8 mouse cellular contexts compared by ENCODE assay signal in the genomic region with DNA sequence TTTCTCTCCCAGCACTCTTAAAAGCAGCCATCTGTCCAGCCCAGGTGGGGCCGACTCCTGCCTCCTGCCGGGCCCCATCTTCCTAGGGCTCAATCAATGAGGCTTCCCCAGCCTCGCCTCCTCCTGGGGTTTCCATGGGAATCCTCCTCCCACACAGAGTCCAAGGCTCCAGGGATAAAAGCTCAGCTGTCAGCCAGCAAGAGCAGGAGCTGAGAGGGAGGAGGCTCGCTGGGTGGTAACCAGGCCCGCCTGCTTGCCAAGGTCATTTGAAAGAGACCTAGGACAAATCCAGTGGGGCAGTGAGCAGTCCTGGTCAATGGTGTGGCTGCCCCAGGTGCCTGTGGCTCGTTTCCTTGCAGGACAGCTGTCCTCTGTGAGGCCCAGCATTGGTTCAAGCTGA. TPM values are rescaled to one million over a fixed set of nuclear protein-coding genes. Genes with fewer than 3 reads are reported as not detected.
DNase-seq lines count a peak whose midpoint lies in the region; ATAC-seq and TF ChIP-seq lines count a peak whose summit lies in the region.

No protein-coding gene starts in this region.

- no peak overlapping the region; the same call in 1 of the 2 replicates for H3K4me2 ChIP-seq in stomach, embryonic 14.5 days (replicated peaks; ENCODE audit: low read depth, low read length)
- H3K4me2 ChIP-seq in stomach, postnatal 0 days (replicated peaks; ENCODE audit: low read depth): no peak overlapping the region
- H3K4me2 ChIP-seq in neural tube, embryonic 13.5 days: peak overlapping the region; percentile 77

- H3K36me3 ChIP-seq in stomach, embryonic 14.5 days (ENCODE audit: control insufficient read depth, insufficient read depth, low read length): no peaks in the 10 kb centered on the region
- H3K36me3 ChIP-seq in stomach, postnatal 0 days (ENCODE audit: control insufficient read depth, insufficient read depth, low read length): no peaks in the 10 kb centered on the region
- H3K36me3 ChIP-seq in neural tube, embryonic 13.5 days: peaks cover 15% of the 10 kb centered on the region

- peaks cover 20% of the 10 kb centered on the region for H3K4me1 ChIP-seq in stomach, embryonic 14.5 days (ENCODE audit: control insufficient read depth, insufficient read depth, low read length)
- 0 out of 2 replicates have a peak, but pooled peaks cover 2% of the 10 kb centered on the region for H3K4me1 ChIP-seq in stomach, postnatal 0 days (replicated peaks; ENCODE audit: control insufficient read depth, insufficient read depth)
- peaks cover 86% of the 10 kb centered on the region for H3K4me1 ChIP-seq in neural tube, embryonic 13.5 days (replicated peaks)

- DNase-seq in stomach, postnatal 0 days (ENCODE audit: low spot score): no peak
- DNase-seq in frontal cortex, postnatal 14 days (ENCODE audit: low spot score in 2 of 2): peak; percentile 52 to 56
- DNase-seq in kidney, postnatal 4 days: peak; percentile 67 to 77
- DNase-seq in cerebellum, adult 9-11 months: no peak
- no peak for DNase-seq in cerebellum, adult 11-12 months

- no peaks in the 10 kb centered on the region for H3K27me3 ChIP-seq in stomach, embryonic 14.5 days (ENCODE audit: control insufficient read depth, insufficient read depth, low read length)
- H3K27me3 ChIP-seq in stomach, postnatal 0 days (ENCODE audit: control insufficient read depth, insufficient read depth, low read length): peaks cover 3% of the 10 kb centered on the region; the same call in 1 of the 2 replicates
- H3K27me3 ChIP-seq in neural tube, embryonic 13.5 days: no peaks in the 10 kb centered on the region

- no peak overlapping the region for H3K27ac ChIP-seq in stomach, embryonic 14.5 days (ENCODE audit: low read length)
- no peak overlapping the region for H3K27ac ChIP-seq in stomach, postnatal 0 days (replicated peaks)
- H3K27ac ChIP-seq in neural tube, embryonic 13.5 days (replicated peaks): peak overlapping the region; percentile 83

- TF ChIP-seq EP300 in stomach, postnatal 0 days (optimal IDR thresholded peaks at IDR 0.05): no peak

- peaks cover 6% of the 10 kb centered on the region for H3K9me3 ChIP-seq in stomach, embryonic 14.5 days (ENCODE audit: control insufficient read depth, low read depth, low read length)
- H3K9me3 ChIP-seq in stomach, postnatal 0 days (ENCODE audit: control insufficient read depth, low read length): no peaks in the 10 kb centered on the region
- peaks cover 9% of the 10 kb centered on the region for H3K9me3 ChIP-seq in neural tube, embryonic 13.5 days

- 14% methylated on average over 6 of the region's 6 CpGs for WGBS in stomach, embryonic 14.5 days
- whole genome bisulfite sequencing in stomach, postnatal 0 days: 42% methylated on average over 6 of the region's 6 CpGs
- WGBS in neural tube, embryonic 13.5 days: 7% methylated on average over 6 of the region's 6 CpGs

- TF ChIP-seq CTCF in stomach, postnatal 0 days (IDR thresholded peaks at IDR 0.05; ENCODE audit: low read depth): no peak

- ATAC-seq in stomach, embryonic 14.5 days (ENCODE audit: insufficient number of reproducible peaks, insufficient read depth, low FRiP score, low read depth): peak; percentile 35; the same call in 1 of the 2 replicates
- no peak for ATAC-seq in stomach, postnatal 0 days (ENCODE audit: low FRiP score, low TSS enrichment)
- ATAC-seq in neural tube, embryonic 13.5 days (ENCODE audit: low read depth): peak; percentile 47
- ATAC-seq in activated CD4-positive, CD25-positive, alpha-beta regulatory T cell, adult 4 months: no peak

- H3K4me3 ChIP-seq in stomach, embryonic 14.5 days (ENCODE audit: low read depth, low read length): no peak overlapping the region
- no peak overlapping the region for H3K4me3 ChIP-seq in stomach, postnatal 0 days (ENCODE audit: low read depth, low read length)
- no peak overlapping the region for H3K4me3 ChIP-seq in neural tube, embryonic 13.5 days

- H3K9ac ChIP-seq in stomach, embryonic 14.5 days (replicated peaks; ENCODE audit: low read depth, low read length): no peak overlapping the region
- H3K9ac ChIP-seq in stomach, postnatal 0 days (ENCODE audit: low read length): no peak overlapping the region
- H3K9ac ChIP-seq in neural tube, embryonic 13.5 days: peak overlapping the region; percentile 49; the same call in 1 of the 2 replicates

RNA-seq across cellular contexts. Expression of a gene that starts 5.5 kb away (rescaled TPM):
- polyA plus RNA-seq in stomach, embryonic 14.5 days (2014; fragmentation: Nextera tagmentation; extraction: Ambion mirVana): 19.9 and 23.4 TPM in 2 replicates
- polyA plus RNA-seq in stomach, postnatal 0 days (2015; fragmentation: Nextera tagmentation; extraction: Ambion mirVana): 4.4 and 6.1 TPM in 2 replicates
- polyA plus RNA-seq in neural tube, embryonic 13.5 days (2015; fragmentation: Nextera tagmentation; extraction: Ambion mirVana): 59.6 and 62.4 TPM in 2 replicates
- under 1 TPM in 1 of 2 experiments, not detected in 1; 0.22 TPM for polyA plus RNA-seq in activated CD4-positive, CD25-positive, alpha-beta regulatory T cell, adult 4 months (2017; shearing (Covaris generic))

Comparison
In these comparisons a context has a peak if more than half of its experiments do, and no peak if none do; other contexts are left out.
1. ATAC-seq: peak in stomach, embryonic 14.5 days (single experiment) and neural tube, embryonic 13.5 days (single experiment); none in stomach, postnatal 0 days (single experiment) and activated CD4-positive, CD25-positive, alpha-beta regulatory T cell, adult 4 months (single experiment).
2. DNase-seq: peak in frontal cortex, postnatal 14 days (2 of 2) and kidney, postnatal 4 days (2 of 2); none in stomach, postnatal 0 days (single experiment), cerebellum, adult 9-11 months (single experiment) and cerebellum, adult 11-12 months (single experiment).